In genomic region chr5:130170666-130171422, GRCm38 (mm10) we compare ENCODE assay signal across 8 mouse cellular contexts. TPM values are rescaled to one million over a fixed set of nuclear protein-coding genes. Genes with fewer than 3 reads are reported as not detected.
DNase-seq lines count a peak whose midpoint lies in the region; ATAC-seq and TF ChIP-seq lines count a peak whose summit lies in the region.

No protein-coding gene starts in this region.

- H3K9me3 ChIP-seq in intestine, embryonic 14.5 days (ENCODE audit: control insufficient read depth, low read length), result no peaks in the 10 kb centered on the region
- H3K9me3 ChIP-seq in midbrain, embryonic 16.5 days (replicated peaks; ENCODE audit: control insufficient read depth, low read length, poor library complexity, severe bottlenecking), result no peaks in the 10 kb centered on the region

- ATAC-seq in intestine, embryonic 14.5 days (replicated peaks; ENCODE audit: low FRiP score, low TSS enrichment, low read depth), result peak; percentile 14
- peak; percentile 31; the same call in 1 of the 2 replicates for ATAC-seq in midbrain, embryonic 16.5 days
- no peak for ATAC-seq in monocyte, adult 5-6 weeks (replicated peaks; ENCODE audit: insufficient number of reproducible peaks, low FRiP score, low TSS enrichment, poor library complexity, severe bottlenecking)

- TF ChIP-seq CTCF in thymus, adult 2 months (IDR thresholded peaks at IDR 0.05; ENCODE audit: borderline replicate concordance, control insufficient read depth, extremely low read depth, insufficient read depth, low read length, poor library complexity), result no peak

- H3K4me2 ChIP-seq in intestine, embryonic 14.5 days (ENCODE audit: low read length), result peak overlapping the region; percentile 86
- peak overlapping the region; percentile 77 for H3K4me2 ChIP-seq in midbrain, embryonic 16.5 days (ENCODE audit: low read length)

- H3K27ac ChIP-seq in thymus, adult 2 months (ENCODE audit: control insufficient read depth, insufficient read depth, low read length), result peak overlapping the region; percentile 42; the same call in 1 of the 2 replicates
- H3K27ac ChIP-seq in intestine, embryonic 14.5 days (ENCODE audit: low read depth), result peak overlapping the region; percentile 68
- peak overlapping the region; percentile 90 for H3K27ac ChIP-seq in midbrain, embryonic 16.5 days (ENCODE audit: low read length)

- 27% methylated on average over 6 of the region's 6 CpGs for WGBS in thymus, adult 2 months
- 12% methylated on average over 6 of the region's 6 CpGs for WGBS in intestine, embryonic 14.5 days
- 13% methylated on average over 6 of the region's 6 CpGs for WGBS in midbrain, embryonic 16.5 days

- peak overlapping the region; percentile 75 for H3K9ac ChIP-seq in intestine, embryonic 14.5 days (ENCODE audit: low read length)
- H3K9ac ChIP-seq in midbrain, embryonic 16.5 days (ENCODE audit: low read depth, low read length), result peak overlapping the region; percentile 94

- no peaks in the 10 kb centered on the region for H3K36me3 ChIP-seq in thymus, adult 2 months (ENCODE audit: control insufficient read depth, insufficient read depth, low read length)
- H3K36me3 ChIP-seq in intestine, embryonic 14.5 days (ENCODE audit: control insufficient read depth, insufficient read depth, low read length), result no peaks in the 10 kb centered on the region
- H3K36me3 ChIP-seq in midbrain, embryonic 16.5 days (ENCODE audit: control insufficient read depth, insufficient read depth, low read length), result no peaks in the 10 kb centered on the region

- H3K27me3 ChIP-seq in thymus, adult 2 months (ENCODE audit: control insufficient read depth, insufficient read depth, low read length), result no peaks in the 10 kb centered on the region
- H3K27me3 ChIP-seq in intestine, embryonic 14.5 days (replicated peaks; ENCODE audit: control insufficient read depth, insufficient read depth, low read length), result no peaks in the 10 kb centered on the region
- no peaks in the 10 kb centered on the region for H3K27me3 ChIP-seq in midbrain, embryonic 16.5 days (ENCODE audit: control insufficient read depth, insufficient read depth, low read depth, low read length)

- peak; percentile 18 for DNase-seq in cerebellum, adult 8-10 months
- no peak for DNase-seq in cerebellum, postnatal 4 days (ENCODE audit: low spot score in 2 of 2)
- DNase-seq in thymus, adult 2 months, result no peak
- DNase-seq in thymus, postnatal 0 days (ENCODE audit: low spot score), result no peak
- DNase-seq in intestine, embryonic 14.5 days (ENCODE audit: low spot score), result no peak
- DNase-seq in adipocyte (ENCODE audit: low spot score), result no peak

- TF ChIP-seq POLR2A in thymus, adult 2 months (IDR thresholded peaks at IDR 0.05; ENCODE audit: control insufficient read depth, extremely low read depth, insufficient read depth, low read length, poor library complexity), result no peak

- peak overlapping the region; percentile 66 for H3K4me3 ChIP-seq in thymus, adult 2 months (ENCODE audit: control insufficient read depth, insufficient read depth, low read length)
- peak overlapping the region; percentile 91 for H3K4me3 ChIP-seq in intestine, embryonic 14.5 days (ENCODE audit: low read depth, low read length)
- H3K4me3 ChIP-seq in midbrain, embryonic 16.5 days (ENCODE audit: low read depth, low read length), result peak overlapping the region; percentile 98

- peaks cover 11% of the 10 kb centered on the region for H3K4me1 ChIP-seq in thymus, adult 2 months (replicated peaks; ENCODE audit: control insufficient read depth, insufficient read depth, low read length)
- H3K4me1 ChIP-seq in intestine, embryonic 14.5 days (replicated peaks; ENCODE audit: control insufficient read depth, insufficient read depth, low read length), result peaks cover 17% of the 10 kb centered on the region
- peaks cover 26% of the 10 kb centered on the region for H3K4me1 ChIP-seq in midbrain, embryonic 16.5 days (ENCODE audit: control insufficient read depth, insufficient read depth, low read length)

RNA-seq across cellular contexts. Expression of gene Rabgef1, which starts 0.8 kb away (rescaled TPM):
- polyA plus RNA-seq in thymus, adult 2 months (2012; rRNA removed), result 19.7 and 21.0 TPM in 2 replicates
- polyA plus RNA-seq in thymus, postnatal 0 days (2015; fragmentation: Nextera tagmentation; extraction: Ambion mirVana), result 20.7 and 20.8 TPM in 2 replicates
- polyA plus RNA-seq in intestine, embryonic 14.5 days (2014; fragmentation: Nextera tagmentation; extraction: Ambion mirVana), result 22.3 and 24.7 TPM in 2 replicates
- polyA plus RNA-seq in midbrain, embryonic 16.5 days (2015; fragmentation: Nextera tagmentation; extraction: Ambion mirVana), result 46.7 and 48.7 TPM in 2 replicates
- total RNA-seq in monocyte, adult 5-6 weeks (2017), result 41.1 to 67.6 TPM (median 53.3 TPM) in 3 replicates

RNA-seq across cellular contexts. Expression of gene Kctd7, which starts 26.2 kb away (rescaled TPM):
- 6.9 and 7.9 TPM in 2 replicates for polyA plus RNA-seq in thymus, adult 2 months (2012; rRNA removed)
- 4.2 TPM in 2 replicates for polyA plus RNA-seq in thymus, postnatal 0 days (2015; fragmentation: Nextera tagmentation; extraction: Ambion mirVana)
- polyA plus RNA-seq in intestine, embryonic 14.5 days (2014; fragmentation: Nextera tagmentation; extraction: Ambion mirVana), result 5.3 and 5.5 TPM in 2 replicates
- 20.2 and 21.4 TPM in 2 replicates for polyA plus RNA-seq in midbrain, embryonic 16.5 days (2015; fragmentation: Nextera tagmentation; extraction: Ambion mirVana)
- total RNA-seq in monocyte, adult 5-6 weeks (2017), result 0.95 to 4.5 TPM (median 1.5 TPM) in 3 replicates

RNA-seq across cellular contexts. Expression of gene Tmem248, which starts 46.0 kb away (rescaled TPM):
- 31.8 and 44.4 TPM in 2 replicates for polyA plus RNA-seq in thymus, adult 2 months (2012; rRNA removed)
- polyA plus RNA-seq in thymus, postnatal 0 days (2015; fragmentation: Nextera tagmentation; extraction: Ambion mirVana), result 27.8 and 39.5 TPM in 2 replicates
- 40.6 and 45.5 TPM in 2 replicates for polyA plus RNA-seq in intestine, embryonic 14.5 days (2014; fragmentation: Nextera tagmentation; extraction: Ambion mirVana)
- 24.6 and 25.6 TPM in 2 replicates for polyA plus RNA-seq in midbrain, embryonic 16.5 days (2015; fragmentation: Nextera tagmentation; extraction: Ambion mirVana)
- total RNA-seq in monocyte, adult 5-6 weeks (2017), result 37.6 to 41.1 TPM (median 40.2 TPM) in 3 replicates
